Mouse (Mus musculus): ENCODE data around the gene Triobp. TPM values are rescaled to one million over a fixed set of nuclear protein-coding genes. Genes with fewer than 3 reads are reported as not detected.

Triobp gene
- polyA plus RNA-seq, 1 experiment from 2014 or later, result 37.4 TPM

DNA sequence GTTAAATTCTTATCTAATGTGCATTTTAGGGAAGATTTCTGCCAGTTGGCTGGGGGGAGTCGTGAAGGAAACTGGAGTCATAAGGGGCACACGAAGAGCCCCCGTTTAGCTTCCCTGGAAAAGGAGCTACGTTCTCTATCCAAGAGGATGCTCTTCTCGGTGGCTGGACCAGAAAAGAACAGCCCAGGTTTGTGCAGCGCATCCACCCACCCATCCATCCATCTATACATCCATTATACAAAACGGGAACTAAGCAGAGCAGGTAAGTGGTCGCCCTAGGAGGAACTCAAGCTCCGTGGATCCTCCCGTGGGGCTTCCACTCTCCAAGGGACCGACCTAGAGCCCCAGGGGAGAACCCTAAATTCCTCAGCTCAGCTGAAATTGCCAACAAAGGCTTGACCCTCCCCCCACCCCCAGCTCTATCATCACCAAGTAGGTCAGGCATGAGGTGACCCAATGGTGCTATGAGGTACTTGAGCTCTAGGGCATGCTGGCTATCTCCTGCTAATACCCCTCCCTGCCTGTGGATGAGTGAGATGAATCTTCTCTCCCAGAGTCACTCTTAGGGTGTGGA lies 715 bp downstream of the Triobp start:
- Histone ChIP-seq H3K36me3 (replicated peaks; ENCODE audit: control insufficient read depth, insufficient read depth) (peaks cover 18% of the 10 kb centered on the region), H3K4me3 (replicated peaks; ENCODE audit: low read length) (peak overlapping the region; percentile 69), H3K4me1 (replicated peaks; ENCODE audit: control insufficient read depth, insufficient read depth, low read length) (peaks cover 22% of the 10 kb centered on the region; the same call in 1 of the 2 replicates), H3K9ac (peak overlapping the region; percentile 82), H3K27me3 (ENCODE audit: control insufficient read depth, insufficient read depth, low read length) (no peaks in the 10 kb centered on the region), H3K9me3 (ENCODE audit: control insufficient read depth, low read length) (no peaks in the 10 kb centered on the region), H3K4me2 (replicated peaks) (peak overlapping the region; percentile 66), H3K27ac (peak overlapping the region; percentile 69)
- ATAC-seq (ENCODE audit: low FRiP score) (no peak; the same call in 1 of the 2 replicates), DNase-seq (ENCODE audit: low spot score) (no peak)
- 2% methylated on average over 11 of the region's 11 CpGs for WGBS

DNA sequence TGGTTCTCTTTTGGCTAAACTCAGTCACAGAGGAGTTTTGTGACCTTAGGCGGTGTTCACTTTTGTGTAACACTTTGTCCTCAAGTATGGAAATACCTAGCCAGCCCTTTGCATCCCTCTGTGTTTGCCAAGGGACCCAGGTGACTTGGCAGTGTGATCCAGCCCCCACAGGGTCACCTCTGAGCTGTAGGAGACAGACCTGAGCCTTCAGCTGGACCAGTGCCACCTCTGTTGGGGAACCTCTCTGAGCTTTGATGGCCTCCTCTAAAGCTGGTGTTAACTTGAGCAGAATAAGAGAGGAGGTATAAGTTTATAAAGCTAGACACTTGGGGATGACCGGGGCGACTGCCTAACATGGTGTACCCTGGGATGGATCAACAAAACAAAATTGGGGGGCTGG lies 1.4 kb downstream of the Triobp start:
- peak overlapping the region; percentile 66 for H3K4me2 ChIP-seq (replicated peaks)
- no peak overlapping the region for H3K27ac ChIP-seq
- WGBS, result 95% methylated on average over 3 of the region's 3 CpGs
- H3K4me3 ChIP-seq (replicated peaks; ENCODE audit: low read length), result peak overlapping the region; percentile 69
- no peak overlapping the region for H3K9ac ChIP-seq
- no peaks in the 10 kb centered on the region for H3K27me3 ChIP-seq (ENCODE audit: control insufficient read depth, insufficient read depth, low read length)
- DNase-seq (ENCODE audit: low spot score) (no peak), ATAC-seq (ENCODE audit: low FRiP score) (no peak)
- H3K36me3 ChIP-seq (replicated peaks; ENCODE audit: control insufficient read depth, insufficient read depth), result peaks cover 21% of the 10 kb centered on the region
- H3K9me3 ChIP-seq (ENCODE audit: control insufficient read depth, low read length), result no peaks in the 10 kb centered on the region
- peaks cover 22% of the 10 kb centered on the region; the same call in 1 of the 2 replicates for H3K4me1 ChIP-seq (replicated peaks; ENCODE audit: control insufficient read depth, insufficient read depth, low read length)

DNA sequence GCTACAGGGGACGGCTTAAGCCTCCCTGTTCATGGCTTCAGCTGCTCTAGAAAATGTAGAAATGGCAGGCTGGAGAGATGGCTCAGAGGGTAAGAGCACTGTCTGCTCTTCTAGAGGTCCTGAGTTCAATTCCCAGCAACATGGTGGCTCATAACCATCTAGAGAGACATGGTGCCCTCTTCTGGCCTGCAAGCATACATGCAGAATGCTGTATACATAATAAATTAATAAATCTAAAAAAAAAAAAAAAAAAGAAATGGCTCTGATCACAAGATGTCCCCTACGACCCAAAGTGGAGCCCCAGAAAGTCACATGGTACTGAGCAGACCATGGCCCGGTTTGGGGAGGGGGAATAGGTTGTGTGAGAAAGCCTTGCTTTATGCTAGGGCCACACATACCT lies 8.1 kb downstream of the Triobp start:
- 82% methylated on average over 3 of the region's 3 CpGs for WGBS
- Histone ChIP-seq H3K27me3 (ENCODE audit: control insufficient read depth, insufficient read depth, low read length) (no peaks in the 10 kb centered on the region), H3K27ac (no peak overlapping the region), H3K9me3 (ENCODE audit: control insufficient read depth, low read length) (no peaks in the 10 kb centered on the region), H3K9ac (no peak overlapping the region), H3K4me3 (replicated peaks; ENCODE audit: low read length) (no peak overlapping the region), H3K4me2 (replicated peaks) (no peak overlapping the region), H3K4me1 (replicated peaks; ENCODE audit: control insufficient read depth, insufficient read depth, low read length) (0 out of 2 replicates have a peak, but pooled peaks cover 2% of the 10 kb centered on the region), H3K36me3 (replicated peaks; ENCODE audit: control insufficient read depth, insufficient read depth) (peaks cover 58% of the 10 kb centered on the region)
- DNase-seq (ENCODE audit: low spot score) (no peak), ATAC-seq (ENCODE audit: low FRiP score) (no peak)

DNA sequence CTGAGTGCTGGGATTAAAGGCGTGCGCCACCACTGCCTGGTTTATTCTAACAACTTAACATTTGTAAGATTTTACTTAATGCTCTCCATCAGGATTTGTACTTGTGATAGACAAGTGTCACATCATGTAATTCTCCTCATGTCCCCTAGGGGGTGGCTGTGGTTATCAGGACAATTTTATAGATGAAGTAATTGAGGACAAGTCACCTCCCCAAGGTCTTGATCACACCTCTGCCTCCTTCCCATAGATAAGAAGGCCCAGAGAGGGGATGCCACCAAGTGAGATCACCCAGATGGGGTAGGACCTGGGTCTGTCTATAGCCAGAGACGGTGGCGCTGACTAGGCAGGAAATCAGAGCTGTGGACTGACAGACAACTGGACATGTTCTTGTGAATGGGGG lies 8.8 kb downstream of the Triobp start:
- Histone ChIP-seq H3K27ac (no peak overlapping the region), H3K27me3 (ENCODE audit: control insufficient read depth, insufficient read depth, low read length) (no peaks in the 10 kb centered on the region), H3K9me3 (ENCODE audit: control insufficient read depth, low read length) (no peaks in the 10 kb centered on the region), H3K4me2 (replicated peaks) (no peak overlapping the region), H3K9ac (no peak overlapping the region), H3K4me3 (replicated peaks; ENCODE audit: low read length) (no peak overlapping the region), H3K36me3 (replicated peaks; ENCODE audit: control insufficient read depth, insufficient read depth) (peaks cover 59% of the 10 kb centered on the region), H3K4me1 (replicated peaks; ENCODE audit: control insufficient read depth, insufficient read depth, low read length) (no peaks in the 10 kb centered on the region)
- WGBS, result 94% methylated on average over 4 of the region's 4 CpGs
- DNase-seq (ENCODE audit: low spot score) (no peak), ATAC-seq (ENCODE audit: low FRiP score) (no peak)

DNA sequence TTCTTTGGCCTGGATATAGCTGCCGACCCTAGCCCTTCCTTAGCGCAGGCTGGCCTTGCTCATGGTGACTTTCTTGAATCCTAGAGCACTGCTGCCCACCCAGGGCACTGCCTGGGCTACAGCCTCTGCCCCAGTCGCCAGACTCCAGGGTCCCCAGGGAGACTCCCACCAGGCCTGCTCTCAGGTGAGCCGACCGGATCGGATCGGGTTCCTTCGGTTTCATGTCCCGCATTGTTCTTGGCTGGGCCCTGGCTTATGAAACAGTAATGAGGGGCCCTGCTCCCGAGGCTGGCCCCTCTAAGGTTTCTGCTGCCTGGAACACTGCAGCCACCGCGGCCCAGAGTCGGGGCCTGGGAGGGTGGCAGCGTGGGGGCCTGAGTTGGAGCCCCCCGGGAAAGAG lies 9.5 kb downstream of the Triobp start:
- DNase-seq (ENCODE audit: low spot score), result no peak
- Histone ChIP-seq H3K4me1 (replicated peaks; ENCODE audit: control insufficient read depth, insufficient read depth, low read length) (no peaks in the 10 kb centered on the region), H3K27ac (no peak overlapping the region), H3K27me3 (ENCODE audit: control insufficient read depth, insufficient read depth, low read length) (no peaks in the 10 kb centered on the region), H3K36me3 (replicated peaks; ENCODE audit: control insufficient read depth, insufficient read depth) (peaks cover 59% of the 10 kb centered on the region), H3K4me2 (replicated peaks) (no peak overlapping the region), H3K9me3 (ENCODE audit: control insufficient read depth, low read length) (no peaks in the 10 kb centered on the region), H3K9ac (no peak overlapping the region), H3K4me3 (replicated peaks; ENCODE audit: low read length) (no peak overlapping the region)
- WGBS, result 84% methylated on average over 15 of the region's 15 CpGs
- no peak for ATAC-seq (ENCODE audit: low FRiP score)

DNA sequence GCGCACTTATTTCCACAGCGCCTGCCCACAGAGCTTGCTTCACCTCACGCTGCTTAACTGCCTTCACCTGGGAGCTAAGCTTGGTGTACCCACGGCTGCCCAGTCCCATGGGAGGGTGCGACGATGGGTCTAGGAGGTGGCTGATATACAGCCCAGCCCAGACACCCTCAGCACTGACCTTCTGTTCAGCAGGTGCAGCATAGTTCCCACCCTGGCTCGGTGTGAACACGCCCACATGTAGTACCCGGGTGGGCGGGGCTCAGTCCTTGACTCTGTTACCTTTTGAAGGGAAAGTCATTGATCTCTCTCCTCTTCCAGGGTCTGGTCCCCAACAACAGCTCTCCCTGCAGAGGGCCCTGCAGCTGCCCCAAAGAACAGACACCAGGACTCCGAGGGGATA lies 12.0 kb downstream of the Triobp start:
- Histone ChIP-seq H3K9ac (no peak overlapping the region), H3K27me3 (ENCODE audit: control insufficient read depth, insufficient read depth, low read length) (no peaks in the 10 kb centered on the region), H3K4me1 (replicated peaks; ENCODE audit: control insufficient read depth, insufficient read depth, low read length) (no peaks in the 10 kb centered on the region), H3K9me3 (ENCODE audit: control insufficient read depth, low read length) (no peaks in the 10 kb centered on the region), H3K4me3 (replicated peaks; ENCODE audit: low read length) (no peak overlapping the region), H3K36me3 (replicated peaks; ENCODE audit: control insufficient read depth, insufficient read depth) (peaks cover 57% of the 10 kb centered on the region), H3K4me2 (replicated peaks) (no peak overlapping the region), H3K27ac (no peak overlapping the region)
- ATAC-seq (ENCODE audit: low FRiP score), result no peak
- 92% methylated on average over 11 of the region's 11 CpGs for WGBS
- no peak for DNase-seq (ENCODE audit: low spot score)

DNA sequence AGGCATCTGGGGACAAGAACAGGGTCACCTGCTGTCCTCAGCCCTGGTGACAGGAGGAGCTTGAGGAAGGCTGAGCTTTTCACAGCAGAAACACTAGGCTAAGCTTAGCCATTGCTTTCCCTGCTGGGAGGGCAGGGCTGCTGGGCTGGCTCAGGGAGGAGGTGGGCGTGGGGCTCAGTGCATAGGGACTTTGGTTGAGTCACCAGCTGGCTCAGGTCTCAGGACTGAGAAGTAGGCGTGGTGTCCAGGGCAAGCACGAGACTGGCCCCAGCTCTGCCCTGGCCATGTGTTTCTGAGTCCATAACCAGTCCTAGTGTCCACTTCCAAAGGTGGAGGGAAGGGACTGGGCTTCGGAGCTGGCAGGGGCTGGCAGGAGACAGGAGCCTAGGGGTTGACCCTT lies 12.6 kb downstream of the Triobp start:
- H3K36me3 ChIP-seq (replicated peaks; ENCODE audit: control insufficient read depth, insufficient read depth), result peaks cover 59% of the 10 kb centered on the region
- no peak overlapping the region for H3K27ac ChIP-seq
- no peak overlapping the region for H3K4me3 ChIP-seq (replicated peaks; ENCODE audit: low read length)
- no peaks in the 10 kb centered on the region for H3K9me3 ChIP-seq (ENCODE audit: control insufficient read depth, low read length)
- ATAC-seq (ENCODE audit: low FRiP score) (no peak), DNase-seq (ENCODE audit: low spot score) (no peak)
- no peaks in the 10 kb centered on the region for H3K4me1 ChIP-seq (replicated peaks; ENCODE audit: control insufficient read depth, insufficient read depth, low read length)
- WGBS, result 79% methylated on average over 4 of the region's 4 CpGs
- no peaks in the 10 kb centered on the region for H3K27me3 ChIP-seq (ENCODE audit: control insufficient read depth, insufficient read depth, low read length)
- no peak overlapping the region for H3K9ac ChIP-seq
- H3K4me2 ChIP-seq (replicated peaks), result no peak overlapping the region

DNA sequence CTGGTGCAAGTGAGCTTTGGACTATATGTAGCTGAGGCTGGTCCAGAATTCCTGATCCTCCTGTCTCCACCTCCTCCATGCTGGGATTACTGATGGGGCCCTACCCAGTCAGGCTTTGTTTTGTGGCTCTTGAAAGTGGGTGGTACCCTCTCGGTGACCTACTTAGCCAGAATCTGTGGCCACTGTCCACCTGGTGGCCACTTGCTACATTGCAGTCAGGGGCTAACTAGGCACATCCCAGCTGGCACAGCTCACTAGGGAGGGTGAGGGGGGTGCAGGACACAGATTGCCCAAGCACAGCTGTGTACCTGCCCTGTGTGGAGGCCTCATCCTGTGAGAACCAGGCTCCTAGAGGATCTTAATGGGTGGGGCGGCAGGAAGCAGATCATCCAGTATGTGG lies 15.4 kb downstream of the Triobp start:
- no peaks in the 10 kb centered on the region for H3K27me3 ChIP-seq (ENCODE audit: control insufficient read depth, insufficient read depth, low read length)
- DNase-seq (ENCODE audit: low spot score) (peak; percentile 72), ATAC-seq (ENCODE audit: low FRiP score) (peak; percentile 46; the same call in 1 of the 2 replicates)
- peaks cover 71% of the 10 kb centered on the region for H3K36me3 ChIP-seq (replicated peaks; ENCODE audit: control insufficient read depth, insufficient read depth)
- no peak overlapping the region for H3K9ac ChIP-seq
- H3K4me2 ChIP-seq (replicated peaks), result no peak overlapping the region
- H3K27ac ChIP-seq, result no peak overlapping the region
- no peaks in the 10 kb centered on the region for H3K9me3 ChIP-seq (ENCODE audit: control insufficient read depth, low read length)
- WGBS, result 5% methylated on average over 1 of the region's 2 CpGs
- H3K4me3 ChIP-seq (replicated peaks; ENCODE audit: low read length), result no peak overlapping the region
- no peaks in the 10 kb centered on the region for H3K4me1 ChIP-seq (replicated peaks; ENCODE audit: control insufficient read depth, insufficient read depth, low read length)

DNA sequence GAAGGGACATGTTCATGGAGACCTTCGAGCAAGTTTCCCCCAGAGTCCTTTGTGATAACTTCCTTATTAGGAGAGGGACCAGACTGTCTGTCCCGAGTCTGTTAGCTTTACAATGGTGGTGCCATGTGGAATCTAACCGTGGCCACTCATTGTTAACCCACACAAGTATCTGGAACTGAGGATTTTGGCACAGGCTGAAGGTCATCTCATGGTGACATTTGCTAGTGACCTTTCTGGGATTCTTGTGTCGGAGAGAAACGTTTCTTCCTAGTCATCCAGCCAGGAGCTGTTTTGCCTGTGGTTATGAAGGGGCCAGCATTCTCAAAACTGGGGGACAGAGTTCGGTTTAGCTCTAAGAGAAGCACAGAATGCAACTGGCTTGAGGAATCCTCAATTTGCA lies 24.1 kb downstream of the Triobp start:
- Histone ChIP-seq H3K27me3 (ENCODE audit: control insufficient read depth, insufficient read depth, low read length) (no peaks in the 10 kb centered on the region), H3K9me3 (ENCODE audit: control insufficient read depth, low read length) (no peaks in the 10 kb centered on the region), H3K4me1 (replicated peaks; ENCODE audit: control insufficient read depth, insufficient read depth, low read length) (no peaks in the 10 kb centered on the region), H3K4me2 (replicated peaks) (no peak overlapping the region), H3K9ac (no peak overlapping the region), H3K4me3 (replicated peaks; ENCODE audit: low read length) (no peak overlapping the region), H3K27ac (no peak overlapping the region), H3K36me3 (replicated peaks; ENCODE audit: control insufficient read depth, insufficient read depth) (peaks cover 52% of the 10 kb centered on the region)
- DNase-seq (ENCODE audit: low spot score) (no peak), ATAC-seq (ENCODE audit: low FRiP score) (no peak)
- WGBS, result 74% methylated on average over 6 of the region's 6 CpGs

DNA sequence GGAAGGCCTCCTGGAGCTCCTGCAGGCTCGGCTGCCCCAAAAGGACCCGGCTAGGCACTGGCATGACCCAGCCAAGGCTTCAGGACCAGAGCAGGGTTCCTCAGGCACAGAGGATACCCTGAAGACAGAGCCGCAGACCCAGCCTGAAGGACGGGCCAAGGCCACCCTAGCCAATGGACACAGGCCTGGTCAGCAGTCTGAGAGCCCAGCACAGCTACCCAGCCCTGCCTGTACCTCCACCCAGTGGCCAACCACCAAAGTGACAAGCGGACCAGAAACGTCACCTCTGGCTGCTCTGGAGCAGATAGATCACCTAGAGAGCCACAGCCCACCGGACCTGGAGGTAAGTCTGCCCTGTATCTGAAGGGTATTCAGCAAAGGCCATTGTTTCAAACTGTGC lies 26.4 kb downstream of the Triobp start:
- WGBS, result 78% methylated on average over 7 of the region's 7 CpGs
- no peak for DNase-seq (ENCODE audit: low spot score)
- H3K4me2 ChIP-seq (replicated peaks), result no peak overlapping the region
- H3K4me3 ChIP-seq (replicated peaks; ENCODE audit: low read length), result no peak overlapping the region
- H3K36me3 ChIP-seq (replicated peaks; ENCODE audit: control insufficient read depth, insufficient read depth), result peaks cover 28% of the 10 kb centered on the region
- ATAC-seq (ENCODE audit: low FRiP score), result no peak
- H3K9ac ChIP-seq, result no peak overlapping the region
- peaks cover 4% of the 10 kb centered on the region; the same call in 1 of the 2 replicates for H3K4me1 ChIP-seq (replicated peaks; ENCODE audit: control insufficient read depth, insufficient read depth, low read length)
- no peak overlapping the region for H3K27ac ChIP-seq
- H3K9me3 ChIP-seq (ENCODE audit: control insufficient read depth, low read length), result no peaks in the 10 kb centered on the region
- H3K27me3 ChIP-seq (ENCODE audit: control insufficient read depth, insufficient read depth, low read length), result no peaks in the 10 kb centered on the region

Data from hindbrain, embryonic 14.5 days (tissue).